Mouse (Mus musculus) heart, embryonic 12.5 days (tissue): Measurements from ENCODE around the gene S100a7a. TPM values are rescaled to one million over a fixed set of nuclear protein-coding genes. Genes with fewer than 3 reads are reported as not detected.
A peak's percentile ranks its signal among the peaks of the same experiment; 100 is the strongest.

Experiments used
- ATAC-seq: fragments of 200-750 bp; cut with Nextera tagmentation; 2 replicates; pipeline ENCODE4 v1.8.0; 2017; ENCODE audit warnings: moderate TSS enrichment, moderate library complexity; ENCODE audit not compliant: insufficient number of reproducible peaks, low FRiP score
- H3K27ac ChIP-seq: fragments of 300-500 bp; sonication (generic); 2 replicates; pipeline ENCODE4 v1.5.1; 2016; ENCODE audit warnings: mild to moderate bottlenecking, moderate library complexity; ENCODE audit not compliant: poor library complexity, severe bottlenecking
- H3K27me3 ChIP-seq: fragments of 300-500 bp; sonication (generic); replicated peaks from 2 replicates; pipeline ENCODE4 v1.6.1; 2016; ENCODE audit warnings: mild to moderate bottlenecking, moderate library complexity
- H3K36me3 ChIP-seq: fragments of 300-500 bp; sonication (generic); 2 replicates; pipeline ENCODE4 v1.6.1; 2016; ENCODE audit warnings: mild to moderate bottlenecking, moderate library complexity
- H3K4me1 ChIP-seq: fragments of 300-500 bp; sonication (generic); replicated peaks from 2 replicates; pipeline ENCODE4 v1.6.1; 2016; ENCODE audit warnings: mild to moderate bottlenecking
- H3K4me2 ChIP-seq: fragments of 300-500 bp; sonication (generic); 2 replicates; pipeline ENCODE4 v1.6.1; 2016; ENCODE audit warnings: mild to moderate bottlenecking, moderate library complexity
- H3K4me3 ChIP-seq: fragments of 300-500 bp; sonication (generic); 2 replicates; pipeline ENCODE4 v1.5.1; 2016; ENCODE audit warnings: mild to moderate bottlenecking
- H3K9ac ChIP-seq: fragments of 300-500 bp; sonication (generic); 2 replicates; pipeline ENCODE4 v1.6.1; 2016; ENCODE audit warnings: mild to moderate bottlenecking, moderate library complexity
- H3K9me3 ChIP-seq: fragments of 300-500 bp; sonication (generic); replicated peaks from 2 replicates; pipeline ENCODE4 v1.6.1; 2016; ENCODE audit warnings: mild to moderate bottlenecking, moderate library complexity
- WGBS: fragments of 180-500 bp; shearing (Covaris S2); methylation state at CpG from one replicate; pipeline ENCODE4 v1.1.7; 2016; 5-methylcytosine and 5-hydroxymethylcytosine counted together
- polyA plus RNA-seq: library from polyadenylated mRNA; unstranded; fragments of >200 nt; fragmentation: Nextera tagmentation; extraction: Ambion mirVana; gene quantifications from 2 replicates; pipeline ENCODE4 v1.2.1, GENCODE M21; 2016

Gene S100a7a
- polyA plus RNA-seq, 1 experiment from 2014 or later: 0.18 TPM

- Histone ChIP-seq H3K4me1 (peaks cover 13% of the 10 kb centered on the region), H3K4me2 (no peak overlapping the region), H3K4me3 (no peak overlapping the region), H3K9ac (no peak overlapping the region), H3K36me3 (no peaks in the 10 kb centered on the region), H3K9me3 (0 out of 2 replicates have a peak, but pooled peaks cover 4% of the 10 kb centered on the region), H3K27ac (no peak overlapping the region), H3K27me3 (no peaks in the 10 kb centered on the region)
- no peak for ATAC-seq
- whole genome bisulfite sequencing: 51% methylated on average over 4 of the region's 4 CpGs
Measured at GRCm38 (mm10) chr3:90627807-90628206, 26.0 kb upstream of the S100a7a start.

GRCm38 (mm10) chr3:90629298-90629697, 24.5 kb upstream of the S100a7a start:
- Histone ChIP-seq H3K27ac (no peak overlapping the region), H3K27me3 (no peaks in the 10 kb centered on the region), H3K4me3 (no peak overlapping the region), H3K36me3 (no peaks in the 10 kb centered on the region), H3K4me2 (no peak overlapping the region), H3K9me3 (0 out of 2 replicates have a peak, but pooled peaks cover 4% of the 10 kb centered on the region), H3K4me1 (no peaks in the 10 kb centered on the region), H3K9ac (no peak overlapping the region)
- ATAC-seq: no peak
- WGBS: 80% methylated on average over 2 of the region's 2 CpGs

GRCm38 (mm10) chr3:90631984-90632383, 21.8 kb upstream of the S100a7a start:
- 0 out of 2 replicates have a peak, but pooled peaks cover 4% of the 10 kb centered on the region for H3K9me3 ChIP-seq
- H3K4me1 ChIP-seq: no peaks in the 10 kb centered on the region
- no peak overlapping the region for H3K4me2 ChIP-seq
- no peak for ATAC-seq
- no peak overlapping the region for H3K27ac ChIP-seq
- H3K9ac ChIP-seq: no peak overlapping the region
- H3K36me3 ChIP-seq: no peaks in the 10 kb centered on the region
- no peaks in the 10 kb centered on the region for H3K27me3 ChIP-seq
- 69% methylated on average over 2 of the region's 2 CpGs for whole genome bisulfite sequencing
- no peak overlapping the region for H3K4me3 ChIP-seq

- no peaks in the 10 kb centered on the region for H3K9me3 ChIP-seq
- H3K27me3 ChIP-seq: no peaks in the 10 kb centered on the region
- H3K4me2 ChIP-seq: no peak overlapping the region
- 75% methylated on average over 1 of the region's 1 CpGs for WGBS
- H3K9ac ChIP-seq: no peak overlapping the region
- H3K4me1 ChIP-seq: no peaks in the 10 kb centered on the region
- no peaks in the 10 kb centered on the region for H3K36me3 ChIP-seq
- no peak overlapping the region for H3K27ac ChIP-seq
- no peak overlapping the region for H3K4me3 ChIP-seq
- ATAC-seq: no peak
Measured at GRCm38 (mm10) chr3:90638511-90639275, 15.1 kb upstream of the S100a7a start.

GRCm38 (mm10) chr3:90639511-90640154, 14.2 kb upstream of the S100a7a start:
- no peaks in the 10 kb centered on the region for H3K36me3 ChIP-seq
- no peaks in the 10 kb centered on the region for H3K9me3 ChIP-seq
- H3K9ac ChIP-seq: no peak overlapping the region
- H3K27me3 ChIP-seq: no peaks in the 10 kb centered on the region
- H3K4me2 ChIP-seq: no peak overlapping the region
- 48% methylated on average over 7 of the region's 7 CpGs for WGBS
- no peak overlapping the region for H3K27ac ChIP-seq
- no peak overlapping the region for H3K4me3 ChIP-seq
- no peaks in the 10 kb centered on the region for H3K4me1 ChIP-seq
- ATAC-seq: no peak

- no peak for ATAC-seq
- Histone ChIP-seq H3K4me2 (no peak overlapping the region), H3K27ac (no peak overlapping the region), H3K36me3 (no peaks in the 10 kb centered on the region), H3K4me1 (no peaks in the 10 kb centered on the region), H3K27me3 (no peaks in the 10 kb centered on the region), H3K9ac (no peak overlapping the region), H3K9me3 (no peaks in the 10 kb centered on the region), H3K4me3 (no peak overlapping the region)
- WGBS: 73% methylated on average over 7 of the region's 7 CpGs
Measured at GRCm38 (mm10) chr3:90640981-90641380, 12.8 kb upstream of the S100a7a start.

GRCm38 (mm10) chr3:90644220-90644619, 9.6 kb upstream of the S100a7a start:
- Histone ChIP-seq H3K4me1 (no peaks in the 10 kb centered on the region), H3K4me3 (no peak overlapping the region), H3K27me3 (no peaks in the 10 kb centered on the region), H3K9me3 (no peaks in the 10 kb centered on the region), H3K27ac (no peak overlapping the region), H3K4me2 (no peak overlapping the region), H3K9ac (no peak overlapping the region), H3K36me3 (no peaks in the 10 kb centered on the region)
- no peak for ATAC-seq
- WGBS: 52% methylated on average over 3 of the region's 3 CpGs

- Histone ChIP-seq H3K9ac (no peak overlapping the region), H3K27me3 (no peaks in the 10 kb centered on the region), H3K36me3 (no peaks in the 10 kb centered on the region), H3K9me3 (no peaks in the 10 kb centered on the region), H3K4me3 (no peak overlapping the region), H3K4me1 (no peaks in the 10 kb centered on the region), H3K4me2 (no peak overlapping the region), H3K27ac (no peak overlapping the region)
- 53% methylated on average over 1 of the region's 1 CpGs for WGBS
- no peak for ATAC-seq
Measured at GRCm38 (mm10) chr3:90647291-90647690, 6.5 kb upstream of the S100a7a start.

- no peak overlapping the region for H3K4me2 ChIP-seq
- H3K27me3 ChIP-seq: peaks cover 5% of the 10 kb centered on the region; the same call in 1 of the 2 replicates
- H3K36me3 ChIP-seq: no peaks in the 10 kb centered on the region
- ATAC-seq: no peak
- no peak overlapping the region for H3K9ac ChIP-seq
- no peak overlapping the region for H3K4me3 ChIP-seq
- H3K4me1 ChIP-seq: no peaks in the 10 kb centered on the region
- no peak overlapping the region for H3K27ac ChIP-seq
- no peaks in the 10 kb centered on the region for H3K9me3 ChIP-seq
Measured at GRCm38 (mm10) chr3:90648981-90649380, 4.8 kb upstream of the S100a7a start.

- no peaks in the 10 kb centered on the region for H3K36me3 ChIP-seq
- peaks cover 12% of the 10 kb centered on the region; the same call in 1 of the 2 replicates for H3K27me3 ChIP-seq
- no peak overlapping the region for H3K27ac ChIP-seq
- no peak overlapping the region for H3K9ac ChIP-seq
- H3K9me3 ChIP-seq: no peaks in the 10 kb centered on the region
- no peak for ATAC-seq
- no peak overlapping the region for H3K4me3 ChIP-seq
- no peak overlapping the region for H3K4me2 ChIP-seq
- H3K4me1 ChIP-seq: no peaks in the 10 kb centered on the region
- 80% methylated on average over 2 of the region's 2 CpGs for WGBS
Measured at GRCm38 (mm10) chr3:90649832-90650231, 4.0 kb upstream of the S100a7a start.

- 37% methylated on average over 5 of the region's 5 CpGs for WGBS
- no peaks in the 10 kb centered on the region for H3K9me3 ChIP-seq
- peaks cover 12% of the 10 kb centered on the region; the same call in 1 of the 2 replicates for H3K27me3 ChIP-seq
- peak; percentile 57; the same call in 1 of the 2 replicates for ATAC-seq
- no peak overlapping the region for H3K27ac ChIP-seq
- H3K4me1 ChIP-seq: no peaks in the 10 kb centered on the region
- no peak overlapping the region for H3K4me3 ChIP-seq
- no peak overlapping the region for H3K9ac ChIP-seq
- H3K36me3 ChIP-seq: no peaks in the 10 kb centered on the region
- H3K4me2 ChIP-seq: no peak overlapping the region
Measured at GRCm38 (mm10) chr3:90652878-90653508, 824 bp upstream of the S100a7a start.
